Mouse (Mus musculus): ENCODE results near the gene Knop1.

The Knop1 gene

DNA sequence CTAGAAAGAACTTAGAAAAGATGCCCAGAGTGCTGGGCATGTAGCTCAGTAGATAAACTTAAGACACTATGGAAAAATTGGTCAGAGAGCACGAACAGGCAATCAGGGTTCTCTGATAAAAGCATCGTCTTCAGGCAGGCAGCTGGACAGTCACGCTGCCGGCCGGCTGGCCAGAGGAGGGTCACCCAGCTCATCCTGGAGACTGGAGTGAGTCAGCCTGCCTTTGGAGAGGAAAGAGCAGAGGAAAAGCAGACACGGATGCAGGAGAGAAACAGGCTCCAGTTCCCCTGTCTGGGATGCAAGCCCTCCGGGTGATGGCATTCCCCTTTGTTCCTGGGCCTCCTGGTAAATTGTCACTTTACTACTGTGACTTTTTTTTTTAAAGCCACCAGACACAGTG lies 58.5 kb downstream of the Knop1 start:
- in situ Hi-C loops (cut with MboI), result no loop called here

DNA sequence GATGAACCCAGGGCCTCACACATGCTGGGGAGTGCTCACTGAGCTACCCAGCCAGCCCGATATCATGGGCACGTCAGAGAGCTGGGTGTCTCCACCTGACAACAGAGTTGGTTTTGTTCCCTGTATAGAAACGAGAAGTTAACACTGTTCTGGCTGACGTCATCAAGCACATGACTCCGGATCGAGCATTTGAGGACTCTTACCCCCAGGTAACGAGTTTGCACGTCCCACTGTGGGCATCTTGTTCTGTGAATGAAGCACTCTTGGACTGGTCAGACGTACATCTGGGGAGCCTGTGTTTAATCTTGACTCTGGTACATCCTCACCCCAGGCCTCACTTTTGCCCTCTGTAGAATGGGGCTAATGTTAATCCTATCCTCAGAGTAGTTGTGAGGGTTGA lies 59.2 kb downstream of the Knop1 start:
- in situ Hi-C loops (cut with MboI), result no loop called here

DNA sequence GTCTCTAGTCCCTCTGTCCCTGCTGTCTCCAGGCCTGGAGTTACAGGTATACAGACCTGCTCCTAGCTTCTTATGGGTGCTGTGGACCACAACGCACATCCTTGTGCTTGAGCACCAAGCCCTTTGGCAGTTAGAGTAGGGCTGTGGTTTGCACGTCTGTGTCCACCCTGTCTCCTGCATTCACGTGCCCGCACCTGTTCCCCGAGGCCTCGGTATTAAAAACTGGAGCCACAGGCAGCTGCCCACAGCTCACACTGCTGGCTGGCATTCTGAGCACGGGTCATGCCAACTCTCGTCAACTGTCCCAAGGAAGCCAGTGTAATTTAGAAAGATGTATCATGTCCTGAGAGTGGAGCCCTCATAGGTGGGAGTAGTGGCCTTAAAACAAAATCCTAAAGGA lies 60.3 kb downstream of the Knop1 start:
- in situ Hi-C loops (cut with MboI), result no loop called here

DNA sequence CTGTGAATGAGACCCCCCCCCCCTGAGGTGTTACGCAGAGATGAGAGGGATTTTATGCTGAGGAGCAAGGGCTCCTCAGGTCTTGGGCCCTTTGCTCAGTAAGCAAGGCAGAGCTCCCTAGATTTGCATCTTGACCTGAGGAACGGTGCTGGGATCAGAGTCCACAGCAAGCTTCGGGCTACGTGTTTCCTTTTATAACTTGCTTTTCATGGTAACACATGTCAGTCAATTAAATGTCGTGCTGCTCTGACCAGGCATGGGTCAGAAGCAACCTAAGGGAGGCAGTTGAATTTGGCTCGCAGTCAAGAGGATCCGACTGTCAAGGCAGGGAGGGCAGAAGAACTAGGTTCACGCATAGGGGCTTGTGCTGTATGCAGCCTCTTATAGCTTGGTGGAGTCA lies 62.2 kb downstream of the Knop1 start:
- in situ Hi-C loops (cut with MboI), result no loop called here
